Mouse (Mus musculus) hindbrain, embryonic 14.5 days (tissue): ENCODE results near the gene Focad. TPM values are rescaled to one million over a fixed set of nuclear protein-coding genes. Genes with fewer than 3 reads are reported as not detected.

ENCODE experiments used
- ATAC-seq: fragments of 200-750 bp; cut with Nextera tagmentation; 2 replicates; pipeline ENCODE4 v1.8.0; 2017; ENCODE audit warnings: moderate number of reproducible peaks, mild to moderate bottlenecking, moderate TSS enrichment, moderate library complexity; ENCODE audit not compliant: low FRiP score
- DNase-seq: peaks from one replicate; pipeline ENCODE4 v3.0.0-alpha.2; 2015; ENCODE audit warnings: low spot score
- H3K27ac ChIP-seq: fragments of 300-500 bp; sonication (generic); 2 replicates; pipeline ENCODE4 v1.5.1; 2014; ENCODE audit warnings: mild to moderate bottlenecking, moderate library complexity
- H3K27me3 ChIP-seq: fragments of 300-500 bp; sonication (generic); 2 replicates; pipeline ENCODE4 v1.6.1; 2014; ENCODE audit warnings: mild to moderate bottlenecking, low read length, mixed read lengths; ENCODE audit not compliant: control insufficient read depth, insufficient read depth
- H3K36me3 ChIP-seq: fragments of 300-500 bp; sonication (generic); replicated peaks from 2 replicates; pipeline ENCODE4 v1.6.1; 2014; ENCODE audit not compliant: control insufficient read depth, insufficient read depth
- H3K4me1 ChIP-seq: fragments of 300-500 bp; sonication (generic); replicated peaks from 2 replicates; pipeline ENCODE4 v1.6.1; 2014; ENCODE audit warnings: antibody characterized with exemption, low read length, mixed read lengths; ENCODE audit not compliant: control insufficient read depth, insufficient read depth
- H3K4me2 ChIP-seq: fragments of 300-500 bp; sonication (generic); replicated peaks from 2 replicates; pipeline ENCODE4 v1.6.1; 2014; ENCODE audit warnings: mild to moderate bottlenecking, moderate library complexity
- H3K4me3 ChIP-seq: fragments of 300-500 bp; sonication (generic); replicated peaks from 2 replicates; pipeline ENCODE4 v1.5.1; 2014; ENCODE audit warnings: mild to moderate bottlenecking, low read length
- H3K9ac ChIP-seq: fragments of 300-500 bp; sonication (generic); 2 replicates; pipeline ENCODE4 v1.6.1; 2014
- H3K9me3 ChIP-seq: fragments of 300-500 bp; sonication (generic); 2 replicates; pipeline ENCODE4 v1.6.1; 2016; ENCODE audit warnings: low read length; ENCODE audit not compliant: control insufficient read depth
- WGBS: fragments of 180-500 bp; shearing (Covaris S2); extraction: QIAGEN DNeasy Blood & Tissue Kit; methylation state at CpG from one replicate; pipeline ENCODE4 v1.1.7; 2014; 5-methylcytosine and 5-hydroxymethylcytosine counted together
- polyA plus RNA-seq: library from polyadenylated mRNA; unstranded; fragments of >200 nt; fragmentation: Nextera tagmentation; extraction: Ambion mirVana; gene quantifications from 2 replicates; pipeline ENCODE4 v1.2.1, GENCODE M21; 2014

Gene Focad
- polyA plus RNA-seq, 1 experiment from 2014 or later: 15.2 TPM

GRCm38 (mm10) chr4:88163511-88164247, 69.2 kb downstream of the Focad start:
- DNase-seq (no peak), ATAC-seq (peak; percentile 48; the same call in 1 of the 2 replicates)
- no peak overlapping the region for H3K9ac ChIP-seq
- H3K27me3 ChIP-seq: no peaks in the 10 kb centered on the region
- no peaks in the 10 kb centered on the region for H3K9me3 ChIP-seq
- H3K4me3 ChIP-seq: no peak overlapping the region
- peak overlapping the region; percentile 61 for H3K27ac ChIP-seq
- no peaks in the 10 kb centered on the region for H3K36me3 ChIP-seq
- H3K4me1 ChIP-seq: peaks cover 12% of the 10 kb centered on the region
- no peak overlapping the region; the same call in 1 of the 2 replicates for H3K4me2 ChIP-seq
- 27% methylated on average over 13 of the region's 13 CpGs for WGBS

DNA sequence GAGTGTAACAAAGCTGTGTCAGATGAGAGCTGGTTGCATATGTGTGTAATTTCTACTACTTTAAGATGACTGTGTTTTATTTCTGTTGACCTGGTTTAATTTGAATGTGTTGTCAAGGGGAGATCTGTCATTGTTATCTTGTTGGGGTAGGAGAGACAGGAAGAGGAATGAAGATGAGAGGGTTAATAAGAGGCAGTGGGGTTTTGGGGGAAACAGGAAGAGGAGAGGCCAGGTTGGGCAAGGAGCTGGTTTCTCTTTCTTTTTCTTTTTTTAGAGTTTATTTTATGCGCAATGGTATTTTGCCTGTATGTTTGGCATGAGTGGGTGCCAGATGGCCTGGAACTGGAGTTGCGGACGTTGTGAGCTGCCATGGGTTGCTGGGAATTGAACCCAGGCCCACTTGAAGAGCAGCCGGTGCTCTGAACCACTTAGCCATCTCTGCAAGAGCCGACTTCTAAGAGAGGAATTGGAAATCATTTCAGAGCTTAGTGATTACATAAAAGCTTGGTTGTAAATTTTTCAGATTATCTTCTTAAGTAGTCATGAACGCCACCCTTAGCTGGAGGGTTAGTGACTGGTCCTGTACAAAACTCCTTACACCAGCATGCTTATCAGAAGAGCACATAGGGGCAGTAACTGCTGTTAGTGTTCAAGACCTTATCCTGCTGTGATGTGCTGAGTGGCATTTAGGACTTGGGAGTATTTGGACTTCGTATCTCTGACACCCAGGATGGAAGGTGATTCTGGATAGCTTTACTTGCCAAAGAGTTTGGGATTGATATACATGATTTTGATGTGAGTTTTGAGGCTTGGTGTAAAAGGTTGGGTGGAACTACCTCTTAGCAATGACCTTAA, 72.8 kb downstream of the Focad start:
- DNase-seq (no peak), ATAC-seq (no peak)
- no peak overlapping the region for H3K4me3 ChIP-seq
- no peak overlapping the region for H3K27ac ChIP-seq
- no peaks in the 10 kb centered on the region for H3K27me3 ChIP-seq
- H3K4me2 ChIP-seq: no peak overlapping the region
- WGBS: 89% methylated on average over 7 of the region's 7 CpGs
- H3K4me1 ChIP-seq: peaks cover 12% of the 10 kb centered on the region
- no peaks in the 10 kb centered on the region for H3K9me3 ChIP-seq
- no peak overlapping the region for H3K9ac ChIP-seq
- no peaks in the 10 kb centered on the region for H3K36me3 ChIP-seq

GRCm38 (mm10) chr4:88175058-88175974, 80.9 kb downstream of the Focad start:
- Histone ChIP-seq H3K27me3 (no peaks in the 10 kb centered on the region), H3K9ac (no peak overlapping the region), H3K36me3 (no peaks in the 10 kb centered on the region), H3K4me3 (no peak overlapping the region), H3K27ac (no peak overlapping the region), H3K4me2 (no peak overlapping the region), H3K9me3 (no peaks in the 10 kb centered on the region), H3K4me1 (no peaks in the 10 kb centered on the region; the same call in 1 of the 2 replicates)
- WGBS: 72% methylated on average over 6 of the region's 6 CpGs
- no peak for DNase-seq
- ATAC-seq: no peak

GRCm38 (mm10) chr4:88179296-88179695, 84.9 kb downstream of the Focad start:
- Histone ChIP-seq H3K27me3 (no peaks in the 10 kb centered on the region), H3K9me3 (no peaks in the 10 kb centered on the region), H3K36me3 (no peaks in the 10 kb centered on the region), H3K9ac (no peak overlapping the region), H3K4me1 (no peaks in the 10 kb centered on the region; the same call in 1 of the 2 replicates), H3K27ac (no peak overlapping the region), H3K4me3 (no peak overlapping the region), H3K4me2 (no peak overlapping the region)
- WGBS: 93% methylated on average over 2 of the region's 2 CpGs
- ATAC-seq (no peak), DNase-seq (no peak)

GRCm38 (mm10) chr4:88184293-88184692, 89.9 kb downstream of the Focad start:
- DNase-seq (no peak), ATAC-seq (no peak)
- no peak overlapping the region for H3K4me3 ChIP-seq
- 58% methylated on average over 6 of the region's 6 CpGs for WGBS
- no peak overlapping the region for H3K27ac ChIP-seq
- H3K4me2 ChIP-seq: no peak overlapping the region
- H3K9me3 ChIP-seq: no peaks in the 10 kb centered on the region
- H3K27me3 ChIP-seq: no peaks in the 10 kb centered on the region
- no peak overlapping the region for H3K9ac ChIP-seq
- no peaks in the 10 kb centered on the region for H3K4me1 ChIP-seq
- no peaks in the 10 kb centered on the region for H3K36me3 ChIP-seq

DNA sequence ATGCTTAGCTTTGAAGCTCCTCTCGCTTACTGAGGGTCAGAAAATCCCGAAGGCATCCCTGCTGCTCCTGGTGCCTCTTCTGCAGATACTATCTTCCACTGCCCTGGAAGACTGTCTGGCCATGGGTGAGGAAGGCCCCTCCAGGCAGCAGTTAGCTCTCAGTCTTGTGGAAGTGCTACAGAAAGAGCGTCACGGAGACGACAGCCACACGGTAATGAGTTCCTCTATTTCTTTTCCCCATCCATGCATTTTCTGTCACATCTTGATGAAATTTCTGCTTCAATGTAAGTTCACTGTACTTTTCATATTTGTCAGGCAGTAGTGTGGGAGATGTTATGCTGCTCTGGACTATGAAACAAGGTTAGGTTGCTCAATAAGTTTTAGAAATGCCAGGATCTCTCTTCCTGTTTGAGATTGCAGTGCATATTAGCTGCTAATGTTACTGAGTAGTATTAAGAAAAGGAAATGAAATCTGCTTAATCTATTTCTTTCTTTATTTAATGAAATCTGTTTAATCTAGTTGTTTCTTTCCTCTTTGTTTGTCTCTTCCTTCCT, 91.5 kb downstream of the Focad start:
- DNase-seq: no peak
- H3K27ac ChIP-seq: no peak overlapping the region
- H3K27me3 ChIP-seq: no peaks in the 10 kb centered on the region
- no peak overlapping the region for H3K4me3 ChIP-seq
- no peak for ATAC-seq
- 89% methylated on average over 6 of the region's 6 CpGs for WGBS
- H3K9ac ChIP-seq: no peak overlapping the region
- no peaks in the 10 kb centered on the region for H3K9me3 ChIP-seq
- H3K4me1 ChIP-seq: no peaks in the 10 kb centered on the region
- H3K36me3 ChIP-seq: no peaks in the 10 kb centered on the region
- H3K4me2 ChIP-seq: no peak overlapping the region

DNA sequence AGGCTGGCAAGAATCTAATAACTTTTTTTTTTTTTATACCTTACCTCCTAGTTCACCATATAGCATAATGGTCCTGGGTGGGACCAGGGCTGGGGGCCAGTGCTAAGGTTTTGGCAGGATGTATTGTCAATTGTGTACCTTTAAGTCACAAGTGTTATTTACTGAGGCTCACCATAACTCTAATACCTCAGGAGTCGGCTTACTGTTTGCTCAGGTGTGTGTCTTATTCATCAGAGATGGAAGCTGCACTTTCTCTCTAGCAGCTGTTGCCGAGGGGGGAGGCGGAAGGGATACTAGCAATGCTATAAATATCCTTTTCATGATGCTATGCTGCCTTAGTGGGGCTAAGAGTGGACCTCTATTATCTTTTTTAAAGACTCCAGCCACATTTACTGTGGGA, 93.2 kb downstream of the Focad start:
- ATAC-seq (no peak), DNase-seq (no peak)
- Histone ChIP-seq H3K36me3 (no peaks in the 10 kb centered on the region), H3K27ac (no peak overlapping the region), H3K9me3 (no peaks in the 10 kb centered on the region), H3K4me1 (no peaks in the 10 kb centered on the region), H3K4me3 (no peak overlapping the region), H3K9ac (no peak overlapping the region), H3K27me3 (no peaks in the 10 kb centered on the region), H3K4me2 (no peak overlapping the region)
- 98% methylated on average over 3 of the region's 3 CpGs for WGBS

DNA sequence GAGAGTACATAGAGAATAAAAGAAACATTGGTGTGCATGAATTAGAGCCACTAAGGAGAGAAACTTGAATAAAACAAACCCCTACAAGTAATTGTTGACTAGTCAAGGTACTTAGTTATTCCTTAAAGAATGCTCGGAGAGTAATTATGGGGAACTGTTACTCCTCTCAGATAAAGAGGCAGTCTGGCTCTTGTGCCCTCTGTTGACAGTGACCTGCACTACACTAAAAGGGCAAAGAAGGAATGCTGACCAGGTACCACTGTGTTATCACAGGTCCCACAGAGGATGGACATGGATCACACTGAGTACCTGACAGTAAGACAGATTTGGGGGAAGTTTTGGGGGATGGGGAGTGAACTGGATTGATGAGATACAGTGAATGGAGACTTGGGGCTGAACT, 95.1 kb downstream of the Focad start:
- ATAC-seq (no peak), DNase-seq (no peak)
- Histone ChIP-seq H3K9ac (no peak overlapping the region), H3K9me3 (no peaks in the 10 kb centered on the region), H3K27me3 (no peaks in the 10 kb centered on the region), H3K36me3 (no peaks in the 10 kb centered on the region), H3K4me2 (no peak overlapping the region), H3K4me1 (no peaks in the 10 kb centered on the region), H3K4me3 (no peak overlapping the region), H3K27ac (no peak overlapping the region)
- WGBS: 93% methylated on average over 1 of the region's 1 CpGs
